Mouse (Mus musculus) G1E (cell line): ENCODE results near the gene Gramd1c.

Source experiments
- CTCF ChIP-seq: IDR thresholded peaks from 2 replicates; pipeline ENCODE4 v1.5.1; 2012; ENCODE audit warnings: low read depth, low read length, inconsistent platforms, mixed read lengths
- GATA1 ChIP-seq: IDR thresholded peaks from 2 replicates; pipeline ENCODE4 v1.6.1; 2012; ENCODE audit warnings: borderline replicate concordance, low read length, inconsistent platforms, mixed read lengths
- POLR2AphosphoS5 ChIP-seq: IDR thresholded peaks from 2 replicates; pipeline ENCODE4 v1.6.1; 2012; ENCODE audit warnings: low read depth, low read length, inconsistent platforms; ENCODE audit not compliant: insufficient replicate concordance
- TAL1 ChIP-seq: conservative IDR thresholded peaks from 2 replicates; pipeline ENCODE4 v1.6.1; 2012; ENCODE audit warnings: low read depth, low read length, inconsistent platforms, mixed read lengths

GRCm38 (mm10) chr16:44105211-44105610, 42.1 kb upstream of the Gramd1c start:
- TF ChIP-seq GATA1 (no peak), TAL1 (no peak), CTCF (no peak), POLR2AphosphoS5 (no peak)
